Mouse (Mus musculus): Measurements from ENCODE around the gene Neurl1a. TPM values are rescaled to one million over a fixed set of nuclear protein-coding genes. Genes with fewer than 3 reads are reported as not detected.

Gene Neurl1a
- total RNA-seq, 2 experiments from 2014 or later, result 24.8 to 27.3 TPM

DNA sequence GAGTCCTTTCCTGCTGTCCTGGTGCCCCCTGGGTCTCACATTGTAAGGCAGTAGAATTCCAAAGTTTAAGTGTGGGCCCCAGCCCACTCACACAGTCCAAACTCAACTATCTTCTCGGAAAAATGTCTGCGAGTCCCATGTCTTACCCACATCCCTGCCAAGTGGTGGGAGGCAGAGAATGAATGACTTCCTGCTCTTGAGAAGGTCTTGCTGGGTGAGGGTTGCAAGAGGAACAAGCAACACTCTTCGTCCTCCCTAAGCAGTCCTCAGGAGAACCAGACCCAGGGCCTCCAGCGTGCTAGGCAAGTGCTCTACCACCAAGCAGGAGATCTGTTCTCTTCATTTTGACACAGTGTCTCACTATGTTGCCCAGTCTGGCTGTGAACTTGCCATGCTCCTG, 63.6 kb downstream of the Neurl1a start:
- DNase-seq (ENCODE audit: low spot score in 2 of 2), result no peak

DNA sequence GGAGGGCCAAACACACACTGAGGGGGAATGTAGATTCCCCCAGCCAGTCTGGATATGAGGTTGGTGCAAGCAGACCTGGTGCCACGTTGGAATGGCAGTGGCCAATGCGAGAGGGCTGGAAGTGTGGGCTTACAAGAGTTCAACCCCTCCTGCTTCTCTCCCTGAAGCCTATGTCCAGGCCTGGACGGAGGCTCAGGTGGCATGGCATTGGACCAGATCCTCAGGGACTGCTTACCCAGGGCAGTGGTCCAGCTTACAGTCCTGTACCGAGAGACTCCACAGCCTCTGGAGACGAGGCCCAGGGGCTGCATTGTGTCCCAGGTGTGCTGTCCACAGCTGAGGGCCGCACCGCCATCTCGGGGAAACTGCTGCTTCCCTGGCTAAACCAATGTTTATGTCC, 66.9 kb downstream of the Neurl1a start:
- DNase-seq (ENCODE audit: low spot score in 2 of 2), result no peak

DNA sequence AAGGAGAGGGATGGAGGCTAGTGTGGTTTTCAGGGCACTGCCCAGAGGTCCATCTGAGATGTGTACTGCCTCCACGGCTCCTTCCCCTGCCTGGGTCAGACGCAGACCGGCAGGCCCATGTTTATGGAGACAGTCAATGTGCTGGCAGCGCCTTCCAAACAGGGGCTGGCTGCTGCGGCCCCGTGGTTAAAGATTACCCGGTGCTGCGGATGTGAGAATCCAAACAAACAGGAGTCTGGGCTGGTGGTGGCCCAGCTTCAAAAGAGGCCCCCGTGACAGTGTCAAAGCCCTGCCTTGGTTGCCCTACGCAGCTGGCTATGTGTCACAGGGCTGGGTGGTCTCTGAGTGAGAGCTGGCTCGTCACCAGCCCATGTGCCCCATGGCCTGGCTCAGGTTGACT, 69.2 kb downstream of the Neurl1a start:
- DNase-seq (ENCODE audit: low spot score in 2 of 2), result no peak

DNA sequence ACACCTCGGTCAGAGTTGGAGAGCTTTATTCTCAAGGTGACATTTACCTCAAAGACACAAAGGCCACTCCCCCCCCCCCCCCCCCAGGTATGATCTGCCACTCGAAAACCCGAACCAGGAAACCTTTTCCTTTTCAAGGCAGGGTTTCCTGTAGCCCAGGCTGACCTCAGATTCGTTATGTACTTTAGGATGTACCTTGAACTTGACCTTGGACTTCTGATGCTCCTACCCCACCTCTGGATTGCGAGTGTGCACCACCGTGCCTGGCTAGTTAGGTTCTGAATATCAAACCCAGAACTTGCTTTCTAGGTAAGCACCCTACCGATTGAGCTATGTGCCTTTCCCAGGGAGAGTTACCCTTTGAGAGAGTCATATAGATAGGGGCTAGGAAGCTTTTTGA, 69.7 kb downstream of the Neurl1a start:
- DNase-seq (ENCODE audit: low spot score in 2 of 2), result no peak

DNA sequence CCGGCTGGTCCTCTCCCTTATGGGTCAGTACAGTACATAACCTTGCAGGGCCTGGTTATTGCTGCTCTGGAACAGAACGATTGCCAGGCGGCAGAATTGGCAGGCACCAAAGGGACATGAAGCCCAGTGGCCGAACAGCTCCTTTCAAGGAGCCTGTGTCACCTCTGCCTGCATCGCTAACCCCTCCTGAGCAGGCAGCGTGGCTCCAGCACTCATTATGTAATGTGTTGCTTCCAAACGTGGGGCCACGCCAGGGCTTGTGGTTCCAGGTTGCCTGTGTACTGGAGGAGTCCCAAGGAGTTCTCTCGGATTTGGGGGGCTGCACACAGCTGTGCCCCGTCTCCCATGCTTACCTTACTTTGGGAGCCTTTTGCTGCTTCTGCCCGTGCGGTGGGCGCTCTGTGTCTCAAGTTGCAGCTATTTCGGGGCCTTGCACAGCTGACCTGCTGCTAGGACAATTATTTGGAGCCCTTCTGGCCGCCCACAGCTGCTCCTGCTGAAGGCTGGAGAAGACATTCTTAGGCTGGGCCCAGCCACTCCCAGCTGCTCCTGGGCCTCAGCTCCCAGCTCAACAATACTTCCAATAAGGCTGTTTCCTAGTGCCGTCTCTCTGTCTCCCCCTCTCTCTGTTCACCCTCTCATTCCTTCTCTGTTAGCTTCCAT, 70.4 kb downstream of the Neurl1a start:
- no peak for DNase-seq (ENCODE audit: low spot score in 2 of 2)

DNA sequence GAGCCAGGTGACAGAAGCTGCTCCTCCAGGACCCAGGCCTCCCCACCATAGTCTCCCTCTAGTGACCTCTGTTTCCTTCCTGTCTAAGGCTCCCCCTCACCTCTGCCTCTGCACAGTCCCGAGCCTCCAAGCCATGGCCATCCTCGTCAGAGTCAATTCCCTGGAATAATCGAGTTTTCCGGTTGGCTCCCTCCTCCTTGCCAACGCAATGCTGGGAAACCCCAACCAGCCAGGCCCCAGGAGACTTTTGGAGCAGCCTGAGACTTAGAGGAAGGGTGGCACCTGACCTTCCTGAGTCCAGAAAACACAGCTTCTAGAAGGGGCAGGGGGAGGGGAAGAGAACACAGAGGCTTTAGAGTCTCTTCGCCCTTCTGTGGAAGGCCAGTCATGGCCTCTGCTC, 72.3 kb downstream of the Neurl1a start:
- no peak for DNase-seq (ENCODE audit: low spot score in 2 of 2)

DNA sequence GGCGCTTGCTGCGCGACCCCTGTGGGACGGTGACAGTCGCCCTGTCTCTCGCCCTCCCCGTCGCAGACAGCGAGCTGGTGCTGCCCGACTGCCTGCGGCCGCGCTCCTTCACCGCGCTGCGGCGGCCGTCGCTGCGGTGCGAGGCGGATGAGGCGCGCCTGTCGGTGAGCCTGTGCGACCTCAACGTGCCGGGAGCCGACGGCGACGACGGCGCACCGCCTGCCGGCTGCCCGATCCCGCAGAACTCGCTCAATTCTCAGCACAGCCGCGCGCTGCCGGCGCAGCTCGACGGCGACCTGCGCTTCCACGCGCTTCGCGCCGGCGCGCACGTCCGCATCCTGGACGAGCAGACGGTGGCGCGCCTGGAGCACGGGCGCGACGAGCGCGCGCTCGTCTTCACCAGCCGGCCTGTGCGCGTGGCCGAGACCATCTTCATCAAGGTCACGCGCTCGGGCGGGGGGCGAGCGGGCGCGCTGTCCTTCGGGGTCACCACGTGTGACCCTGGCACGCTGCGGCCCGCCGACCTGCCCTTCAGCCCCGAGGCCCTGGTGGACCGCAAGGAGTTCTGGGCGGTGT, 74.5 kb downstream of the Neurl1a start:
- no peak for DNase-seq (ENCODE audit: low spot score in 2 of 2)

DNA sequence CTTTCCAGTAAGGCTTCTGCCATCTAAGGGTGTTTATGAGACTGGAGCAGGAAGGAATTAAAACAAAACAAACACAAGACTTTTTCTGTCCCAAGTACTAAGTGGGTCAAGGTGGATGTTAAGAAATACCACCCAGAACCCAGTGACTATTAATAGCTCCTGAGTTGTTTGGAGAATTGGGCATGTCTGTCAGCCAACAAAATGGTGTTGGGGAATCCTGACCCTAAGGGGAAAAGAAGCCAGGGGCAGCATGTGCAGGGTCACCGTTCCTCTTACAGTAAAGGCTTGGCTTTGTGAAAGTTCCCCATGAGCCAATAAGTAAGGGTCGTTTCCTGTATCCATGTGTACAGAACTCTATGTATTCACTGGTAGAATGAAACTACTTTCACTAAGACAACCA, 76.4 kb downstream of the Neurl1a start:
- no peak for DNase-seq (ENCODE audit: low spot score in 2 of 2)

DNA sequence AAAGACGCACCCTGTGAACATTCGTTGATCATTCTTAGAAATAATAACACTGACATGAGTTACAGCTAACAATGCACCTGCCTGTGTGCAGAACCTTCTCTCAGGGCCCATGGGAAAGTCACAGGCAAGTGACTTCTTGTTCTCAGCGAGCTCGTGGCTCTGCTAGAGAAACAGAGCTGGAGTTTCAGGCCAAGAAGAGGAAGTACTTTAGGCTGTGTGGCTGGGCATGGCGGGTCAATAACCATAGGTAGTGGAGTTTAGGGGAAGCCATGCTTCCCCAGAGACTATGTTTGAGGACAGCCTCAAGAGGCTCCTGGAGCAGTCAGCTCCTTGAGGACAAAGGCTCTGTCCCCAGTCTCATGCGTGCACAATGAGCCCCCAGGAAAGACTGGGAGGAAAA, 77.3 kb downstream of the Neurl1a start:
- no peak for DNase-seq (ENCODE audit: low spot score in 2 of 2)

DNA sequence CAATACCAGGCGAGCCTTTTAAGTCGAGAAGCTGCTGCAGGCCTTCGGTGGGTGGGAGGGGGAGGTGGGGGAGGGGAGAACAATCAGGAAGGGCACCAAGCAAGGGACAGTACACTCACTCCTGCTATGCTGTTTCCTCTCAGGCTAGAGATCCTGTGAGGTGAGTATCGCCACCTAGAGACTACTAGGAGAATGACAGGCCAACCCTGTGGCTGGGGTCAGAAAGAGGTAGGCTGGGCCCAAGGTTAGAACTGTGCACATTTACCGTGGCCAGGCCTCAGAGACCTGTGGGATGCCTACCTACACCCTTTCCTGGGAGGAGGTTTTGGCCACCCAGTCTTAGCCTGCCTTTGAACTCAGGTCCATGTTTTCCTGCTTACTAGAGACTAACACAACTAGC, 81.0 kb downstream of the Neurl1a start:
- DNase-seq (ENCODE audit: low spot score in 2 of 2), result no peak

DNA sequence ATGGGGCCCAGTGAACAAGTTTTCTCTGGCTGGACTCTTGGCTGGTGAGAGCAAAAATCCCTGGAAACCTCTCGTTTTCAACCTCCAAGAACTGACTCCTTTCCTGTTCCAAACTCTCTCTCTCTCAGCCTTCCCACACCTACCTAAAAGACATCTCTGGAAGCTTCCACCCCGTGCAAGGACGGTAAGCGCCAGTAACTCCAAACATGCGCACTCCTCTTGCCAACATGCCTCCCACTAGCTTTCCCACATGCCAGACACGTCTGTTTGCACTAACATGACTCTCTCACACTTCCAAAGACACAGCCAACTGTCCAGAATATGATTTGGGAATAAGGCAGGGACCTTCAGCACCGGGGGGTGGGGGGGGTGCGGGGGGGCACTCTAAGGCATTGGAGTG, 82.6 kb downstream of the Neurl1a start:
- DNase-seq (ENCODE audit: low spot score in 2 of 2), result no peak

DNA sequence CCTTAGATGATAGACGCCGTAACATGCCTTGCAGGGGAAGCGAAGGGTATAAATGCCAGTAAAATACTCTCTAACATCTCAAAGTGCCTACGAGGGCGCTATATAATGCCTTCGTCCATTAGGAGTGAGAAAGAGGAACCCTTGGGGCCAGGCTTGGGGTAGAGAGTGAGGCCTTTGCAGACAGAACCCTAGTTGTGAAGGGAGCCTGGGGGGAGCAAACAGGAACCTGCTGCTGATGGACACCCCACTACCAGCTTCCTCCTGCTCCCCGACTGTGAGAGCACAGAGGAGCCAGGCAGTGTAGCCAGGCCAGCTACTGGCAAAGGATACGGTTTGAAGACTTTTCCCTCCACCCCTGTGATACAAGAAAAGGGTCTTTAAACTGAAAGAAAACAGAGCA, 85.0 kb downstream of the Neurl1a start:
- DNase-seq (ENCODE audit: low spot score in 2 of 2), result no peak

DNA sequence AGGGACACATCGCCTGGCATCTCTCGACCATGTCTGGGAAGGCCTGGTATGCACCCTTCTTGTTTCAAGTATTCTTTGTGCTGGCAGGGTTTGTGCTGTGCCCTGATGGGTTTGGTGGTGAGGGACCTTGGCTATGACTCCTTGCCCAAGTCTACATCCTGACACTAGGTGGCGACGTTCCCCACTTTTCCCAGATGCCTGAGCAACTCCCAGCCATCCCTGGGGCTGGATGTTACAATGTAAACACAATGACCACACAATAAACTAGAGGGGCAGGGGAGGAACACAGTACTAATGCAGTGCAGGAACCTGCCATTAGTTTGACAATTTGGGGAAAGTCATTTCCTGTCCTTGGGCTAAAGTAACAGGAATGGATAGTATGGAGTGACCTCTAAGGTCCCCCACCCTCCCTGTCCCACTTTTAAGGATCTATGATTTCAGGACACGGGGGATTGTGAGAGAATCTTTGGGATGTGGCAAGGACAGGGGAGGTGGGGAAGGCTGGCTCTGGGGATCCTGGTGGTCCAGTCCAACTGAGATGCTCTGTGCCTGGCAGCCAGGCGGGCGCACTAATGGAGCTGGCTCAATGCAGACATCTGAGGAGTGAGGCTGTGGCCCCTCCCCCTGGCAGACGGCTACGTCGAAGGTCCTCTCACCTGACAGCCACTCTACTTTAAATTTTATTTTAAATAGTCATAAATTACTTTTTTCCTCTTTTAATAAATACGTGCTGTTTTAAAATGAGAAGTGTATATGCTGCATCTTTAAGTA, 85.9 kb downstream of the Neurl1a start:
- peak in 1 of 2 experiments; percentile 53 for DNase-seq (ENCODE audit: low spot score in 2 of 2)

DNA sequence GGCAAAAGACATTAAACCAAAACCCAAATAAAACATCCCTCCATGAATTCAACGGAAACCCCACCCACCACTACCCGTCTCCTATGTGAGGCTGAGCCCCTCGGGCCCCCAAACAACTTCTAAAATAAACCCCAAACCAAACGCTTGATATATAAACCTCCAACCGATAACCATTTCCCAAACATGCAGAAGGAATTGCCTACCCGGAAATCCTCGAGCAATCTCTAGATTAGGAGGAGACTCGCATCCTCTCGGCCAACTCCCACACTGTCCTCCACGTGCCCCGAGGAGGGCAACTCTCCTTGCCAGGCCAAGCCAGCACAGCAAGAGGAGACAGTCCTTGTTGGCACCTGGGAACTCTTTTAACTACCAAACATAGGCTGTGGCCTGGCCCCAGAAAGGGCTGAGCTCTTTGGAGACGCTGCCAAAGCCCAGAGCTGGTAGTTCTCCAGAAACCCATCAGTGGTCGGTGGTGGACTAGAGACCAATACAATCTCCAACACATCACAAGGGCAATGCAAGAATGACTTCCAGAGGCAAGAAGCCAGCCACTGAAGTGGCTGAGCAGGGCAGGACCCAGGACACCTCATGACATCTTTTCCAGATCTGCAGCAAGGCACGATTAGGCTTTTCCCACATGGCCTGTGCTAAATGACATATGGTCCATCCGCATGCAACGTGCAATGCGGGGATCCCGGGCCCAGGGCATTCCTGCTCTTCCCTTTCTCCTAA, 87.6 kb downstream of the Neurl1a start:
- no peak for DNase-seq (ENCODE audit: low spot score in 2 of 2)

DNA sequence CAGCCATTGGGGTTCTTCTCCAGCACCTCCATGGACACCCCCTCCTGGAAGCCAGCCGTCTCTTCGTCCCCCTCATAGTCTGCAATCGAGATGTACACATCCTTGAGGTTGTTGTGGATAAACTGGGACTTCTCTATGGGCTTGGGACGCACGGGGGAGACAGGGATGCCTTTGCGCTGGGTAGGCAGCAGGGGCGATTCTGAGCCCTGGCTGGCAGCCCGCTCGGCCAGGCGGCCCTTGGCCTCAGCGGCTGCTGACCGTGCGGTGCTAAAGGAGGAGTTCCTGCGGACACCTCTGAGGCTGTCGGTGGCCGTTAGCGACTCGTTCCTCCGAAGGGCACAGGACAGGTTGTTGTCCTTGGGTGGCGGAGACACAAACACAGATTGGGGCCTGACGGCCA, 88.4 kb downstream of the Neurl1a start:
- no peak for DNase-seq (ENCODE audit: low spot score in 2 of 2)

DNA sequence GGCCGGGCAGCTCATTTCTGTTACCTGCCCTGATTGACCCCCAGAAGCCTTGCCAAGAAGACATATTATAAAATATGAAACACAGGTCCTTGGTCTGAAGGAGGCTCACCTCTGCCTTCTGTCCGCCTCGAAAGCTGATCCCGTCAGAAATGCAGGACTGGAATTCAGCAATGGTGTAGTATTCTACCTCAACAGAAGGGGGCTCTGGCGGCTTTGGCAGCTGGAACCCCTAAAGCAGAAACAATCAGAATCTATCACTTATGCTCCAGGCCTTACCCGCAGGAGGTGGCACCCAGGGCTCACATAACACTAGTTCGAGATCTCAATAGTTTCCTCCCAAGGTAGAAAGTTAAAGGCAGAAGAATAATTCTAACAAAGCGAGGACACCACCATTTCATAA, 91.1 kb downstream of the Neurl1a start:
- DNase-seq (ENCODE audit: low spot score in 2 of 2), result no peak

DNA sequence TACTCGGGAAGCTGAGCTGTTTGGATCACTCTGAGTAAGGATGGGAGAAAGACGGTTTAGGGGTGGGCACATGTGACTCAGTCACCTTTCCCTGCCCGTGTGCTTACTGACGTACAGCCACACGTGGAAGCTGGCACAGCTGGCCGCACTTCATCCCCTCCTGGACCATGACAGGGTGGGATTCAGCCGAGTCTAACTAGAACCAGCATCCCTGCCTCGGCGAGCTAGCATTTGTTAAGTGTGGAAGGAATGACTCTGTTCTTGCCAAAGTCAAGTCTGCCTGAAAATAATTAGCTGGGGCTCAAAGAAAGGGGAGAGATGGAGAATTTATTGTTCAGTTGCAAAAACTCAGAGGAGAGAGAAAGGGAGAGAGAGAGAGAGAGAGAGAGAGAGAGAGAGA, 91.9 kb downstream of the Neurl1a start:
- DNase-seq (ENCODE audit: low spot score in 2 of 2), result no peak

DNA sequence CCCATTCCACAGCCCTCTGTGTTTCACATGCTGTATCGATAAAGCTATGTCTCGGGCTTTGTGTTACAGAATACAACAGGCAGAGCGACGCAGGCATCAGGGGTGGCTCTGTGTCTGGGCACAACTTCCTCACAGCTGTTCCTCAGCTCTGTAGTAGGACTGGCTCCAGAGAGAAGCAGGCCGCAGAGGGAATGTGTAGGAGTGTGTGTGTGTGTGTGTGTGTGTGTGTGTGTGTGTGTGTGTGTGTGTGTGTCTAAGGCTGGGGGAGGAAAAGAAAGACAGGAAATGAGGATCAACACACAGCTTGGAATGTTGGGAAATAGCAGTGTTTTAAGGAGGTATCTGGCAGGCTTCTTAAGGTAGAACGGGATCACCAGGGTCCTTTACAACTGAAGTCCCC, 98.1 kb downstream of the Neurl1a start:
- DNase-seq (ENCODE audit: low spot score in 2 of 2), result no peak

DNA sequence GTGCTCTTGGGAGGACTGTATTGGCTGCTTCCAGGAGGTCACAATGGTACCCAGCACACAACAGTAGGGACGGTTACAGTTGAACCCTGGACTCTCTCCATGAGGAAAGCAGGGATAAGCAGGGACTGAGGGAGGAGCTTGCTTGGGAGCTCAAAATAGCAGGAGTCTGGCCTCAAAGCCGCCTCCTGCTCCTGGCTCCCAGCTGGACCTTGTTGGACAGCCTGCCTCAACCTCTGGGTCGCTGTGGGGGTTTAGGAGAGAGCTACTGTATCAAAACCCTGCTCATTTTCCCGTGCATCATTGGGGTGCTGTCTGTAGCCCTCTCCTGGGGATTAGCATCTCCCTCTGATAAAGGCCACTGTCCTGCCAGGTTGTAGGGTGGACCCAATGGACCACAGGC, 100.8 kb downstream of the Neurl1a start:
- no peak for DNase-seq (ENCODE audit: low spot score in 2 of 2)

DNA sequence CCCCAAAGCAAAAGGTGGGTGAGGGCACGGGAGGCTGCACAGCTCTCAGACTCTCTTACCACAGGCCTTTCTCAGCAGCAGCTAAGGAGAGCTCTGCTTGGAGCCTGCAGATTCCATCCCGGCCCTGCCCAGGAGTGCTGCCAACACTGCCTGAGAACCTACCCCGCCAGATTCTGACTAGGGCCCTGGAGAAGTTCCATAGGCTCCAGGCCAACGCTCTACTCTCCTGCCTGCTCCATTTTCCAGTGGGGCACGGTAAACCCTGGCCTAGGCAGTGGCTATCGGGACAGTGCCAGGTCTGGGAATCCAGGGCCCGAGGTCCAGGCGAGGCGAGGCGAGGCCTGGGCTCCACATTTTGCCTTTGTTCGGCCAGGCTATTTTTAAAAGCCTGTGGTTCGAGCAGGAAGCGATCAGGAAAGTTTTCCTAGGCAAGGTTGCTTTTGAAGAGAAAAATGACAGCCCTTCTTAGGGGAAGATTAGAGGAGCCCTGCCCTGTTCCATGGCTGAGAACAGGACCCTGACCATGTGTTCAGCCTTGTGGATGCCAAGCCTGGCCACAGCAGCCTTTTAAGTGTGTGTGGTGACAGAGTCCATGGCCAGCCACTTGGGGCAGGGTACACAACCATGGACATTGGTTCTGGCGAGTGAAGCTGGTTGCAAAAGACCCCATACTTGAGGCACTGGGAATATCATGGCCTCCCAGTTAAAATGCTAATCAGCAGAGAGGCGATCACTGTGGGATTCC, 101.3 kb downstream of the Neurl1a start:
- DNase-seq (ENCODE audit: low spot score in 2 of 2), result no peak

DNA sequence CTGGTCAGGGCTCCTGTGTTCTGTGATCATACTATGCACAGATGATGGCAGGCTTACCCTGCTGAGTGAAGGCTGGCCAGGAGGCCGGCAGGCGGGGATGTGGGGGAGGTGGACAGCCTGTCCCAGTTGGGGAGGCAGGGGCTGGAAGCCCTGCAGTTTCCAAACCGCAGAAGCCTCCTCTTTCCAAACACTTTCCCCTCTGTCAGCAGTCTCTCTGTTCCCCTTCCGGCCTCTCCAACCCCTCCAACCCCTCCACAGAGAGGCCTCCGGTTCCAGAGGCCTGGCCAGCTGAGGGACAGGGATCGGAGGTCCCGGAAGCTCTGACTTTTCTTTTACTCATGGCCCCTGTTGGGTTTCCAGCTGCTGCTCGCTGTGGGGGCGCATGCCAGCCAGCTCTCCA, 102.3 kb downstream of the Neurl1a start:
- no peak for DNase-seq (ENCODE audit: low spot score in 2 of 2)
